Mouse (Mus musculus) neutrophil, adult 5-6 weeks (primary cell): ENCODE measurements around the gene Arhgap11a. TPM values are rescaled to one million over a fixed set of nuclear protein-coding genes. Genes with fewer than 3 reads are reported as not detected.

ENCODE experiments used
- ATAC-seq: fragments of 151-379, 151-347 bp; 2 replicates; pipeline ENCODE4 v1.8.0; 2017; ENCODE audit warnings: mild to moderate bottlenecking, moderate TSS enrichment; ENCODE audit not compliant: insufficient number of reproducible peaks, poor library complexity, low FRiP score, severe bottlenecking; ENCODE audit errors: extremely low read depth
- total RNA-seq: library from RNA; stranded (forward); fragments of 200-1000 nt; gene quantifications from 2 replicates; pipeline ENCODE4 v1.2.3, GENCODE M21; 2017

The Arhgap11a gene
- total RNA-seq: 21.0 and 21.6 TPM in 2 replicates

DNA sequence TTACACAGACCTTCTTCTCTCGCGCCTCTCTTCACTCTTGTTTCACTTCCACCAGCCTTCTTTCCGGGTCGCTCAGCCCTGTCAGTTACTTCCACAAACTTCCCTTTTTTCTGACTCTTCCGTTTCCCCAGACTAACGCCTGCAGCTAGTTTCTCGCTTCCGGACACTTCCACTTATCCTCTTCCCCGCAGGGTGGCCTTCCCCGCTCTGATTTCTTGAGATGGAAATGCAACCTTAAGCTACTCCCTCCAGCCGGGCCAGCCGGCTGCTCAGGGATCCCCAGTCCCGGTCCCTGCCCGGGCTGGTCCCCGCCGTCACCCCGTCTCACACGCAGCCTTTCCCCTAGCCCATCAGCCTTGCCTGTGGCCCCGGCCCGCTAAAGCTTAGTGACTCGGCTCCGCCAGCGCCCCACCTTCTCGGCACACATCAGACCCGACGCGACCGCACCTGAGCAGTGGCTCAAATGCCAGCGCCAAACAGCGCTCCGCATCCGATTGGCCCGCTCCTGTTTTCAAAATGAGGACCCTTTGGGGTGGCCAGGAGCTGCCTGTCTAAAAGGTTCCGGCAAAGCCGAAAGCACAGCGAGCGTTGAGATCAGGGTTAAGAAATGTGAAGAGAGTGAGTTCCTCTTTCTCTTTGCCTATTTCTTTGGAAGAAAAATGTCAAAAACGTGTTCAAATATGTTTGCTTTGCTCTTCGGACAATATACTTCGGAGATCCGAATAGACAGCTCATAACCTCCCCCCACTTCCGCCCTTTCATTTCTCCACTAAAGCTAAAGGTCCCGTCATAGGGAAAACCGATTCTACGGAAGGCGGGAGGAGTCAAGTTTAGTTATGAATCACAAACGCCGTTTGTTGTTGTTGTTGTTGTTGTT is at the start of gene Arhgap11a:
Gene Arhgap11a, minus strand, starts transcription at position 417 of the 877 bp plus-strand sequence.
- ATAC-seq: peak; percentile 92

DNA sequence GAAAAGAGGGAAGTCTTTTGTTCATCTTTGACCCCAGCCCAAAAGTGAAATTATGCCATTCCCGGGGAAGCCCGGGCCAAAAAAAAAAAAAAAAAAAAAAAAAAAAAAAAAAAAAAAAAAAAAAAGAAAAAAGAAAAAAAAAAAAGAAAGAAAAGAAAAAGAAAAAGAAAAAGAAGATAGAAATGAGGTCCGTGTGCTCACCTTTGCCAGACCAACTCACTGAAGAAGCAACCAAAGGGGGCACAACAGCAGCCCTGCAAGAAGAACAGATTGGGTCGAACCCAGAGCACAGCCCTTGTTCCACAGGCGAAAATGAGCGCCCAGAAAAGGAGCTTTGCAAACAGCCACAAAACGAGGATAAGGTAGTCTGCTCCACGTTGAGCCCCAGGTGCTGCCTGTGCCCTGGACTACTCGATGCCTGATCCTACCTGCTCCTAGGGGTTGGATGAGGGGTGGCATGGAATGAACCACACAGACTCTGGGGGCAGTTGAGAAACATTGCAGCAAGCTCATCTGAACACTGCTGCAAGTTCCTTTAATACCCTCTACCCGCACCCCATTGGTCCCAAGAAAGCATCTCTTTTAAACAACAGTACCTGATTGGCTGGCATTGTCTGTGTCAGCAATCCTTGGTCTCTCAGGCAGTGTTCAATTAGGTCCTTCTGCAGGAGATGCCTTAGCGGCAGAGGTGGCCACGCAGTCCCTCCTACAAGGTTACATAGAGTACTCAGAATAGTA is 45.1 kb upstream of the Arhgap11a start:
- ATAC-seq: no peak

GRCm38 (mm10) chr2:113887166-113887565 is 38.7 kb upstream of the Arhgap11a start:
- ATAC-seq: no peak

DNA sequence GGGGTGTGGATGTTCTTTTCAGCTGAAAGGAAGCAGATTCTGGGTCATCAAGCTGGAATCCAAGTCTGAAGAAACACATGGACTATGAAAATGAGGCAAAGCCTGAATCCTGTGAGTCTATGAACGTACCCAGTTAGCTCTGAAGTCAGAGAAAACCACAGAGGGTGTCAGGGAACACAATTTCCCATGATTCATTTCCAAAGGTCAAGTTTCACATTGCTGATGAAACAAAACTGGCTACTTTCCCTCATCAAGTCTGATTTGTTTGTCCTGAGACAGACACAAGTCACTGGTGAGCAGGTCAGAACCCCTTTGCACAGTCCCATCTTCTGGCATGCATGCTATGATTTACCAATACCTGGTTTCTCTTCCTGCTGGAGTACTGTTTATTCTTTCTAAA is 37.6 kb upstream of the Arhgap11a start:
- no peak for ATAC-seq

DNA sequence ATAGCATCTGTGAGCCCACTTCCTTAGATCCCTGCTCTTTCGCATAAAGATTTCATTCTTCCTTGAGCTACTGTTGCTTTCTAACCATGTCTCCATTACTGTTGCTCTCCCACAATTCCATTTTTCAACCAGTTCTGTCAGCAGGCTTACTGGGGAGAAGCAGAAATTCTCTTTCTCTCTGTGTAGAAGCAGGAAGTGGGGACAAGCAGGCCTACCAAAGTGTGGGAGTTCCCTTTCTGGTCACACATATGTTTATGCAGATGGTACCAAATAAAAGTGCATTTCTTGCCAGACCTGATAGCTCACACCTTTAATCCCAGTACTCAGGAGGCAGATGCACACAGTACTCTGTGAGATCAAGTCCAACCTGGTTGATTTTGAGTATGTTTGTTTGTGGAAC is 21.7 kb upstream of the Arhgap11a start:
- ATAC-seq: no peak

- ATAC-seq: no peak
These were observed 19.9 kb upstream of the Arhgap11a start for GRCm38 (mm10) chr2:113868404-113868803.

DNA sequence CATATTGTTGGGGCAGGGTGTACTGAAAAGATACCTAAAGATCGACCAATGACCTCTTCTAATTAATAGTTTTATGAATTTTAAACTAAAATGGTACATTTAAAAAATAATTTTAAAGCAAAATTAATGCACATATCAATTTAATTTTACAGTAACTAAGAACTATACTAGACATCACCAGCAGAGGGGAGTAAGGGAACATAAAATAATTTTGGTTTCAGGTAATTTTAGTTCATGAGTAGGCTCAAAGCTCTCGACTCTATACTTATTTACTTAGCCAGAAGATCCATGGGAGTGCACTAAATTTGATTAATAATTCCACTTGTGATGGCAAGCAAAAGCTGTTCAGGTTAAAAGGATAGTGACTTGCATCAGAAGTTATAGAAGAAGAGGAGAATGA is 17.7 kb upstream of the Arhgap11a start:
- ATAC-seq: no peak

GRCm38 (mm10) chr2:113849141-113849540 is 680 bp upstream of the Arhgap11a start:
- ATAC-seq: no peak

DNA sequence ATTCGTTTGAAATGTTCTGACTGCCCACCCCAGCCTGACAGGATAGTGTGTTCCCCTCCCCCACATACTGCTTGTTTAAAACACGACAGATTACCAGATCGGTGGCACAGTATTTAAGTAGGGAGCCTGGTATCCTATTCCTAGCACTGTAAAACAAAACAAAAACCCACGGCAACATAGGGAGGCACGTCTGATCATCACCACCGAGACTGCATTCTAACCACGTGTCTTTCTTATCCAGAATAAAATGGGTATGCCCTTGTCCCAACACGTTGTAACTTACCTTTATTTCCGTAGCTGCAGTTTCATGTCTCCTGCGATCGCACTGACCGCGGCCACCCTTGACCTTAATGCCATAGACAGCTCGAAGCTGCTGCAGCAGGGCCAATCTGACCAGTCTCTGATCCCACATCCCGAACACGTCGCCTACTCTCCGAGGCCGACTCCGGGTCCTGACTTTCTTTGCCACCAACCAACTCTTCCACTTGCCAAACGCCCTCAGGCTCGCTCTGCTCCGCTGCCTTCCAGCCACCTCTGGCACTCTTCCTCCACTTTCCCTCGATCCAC is 700 bp downstream of the Arhgap11a start:
- no peak for ATAC-seq

GRCm38 (mm10) chr2:113845081-113845480 is 3.4 kb downstream of the Arhgap11a start:
- no peak for ATAC-seq

- no peak for ATAC-seq
These were observed 6.6 kb downstream of the Arhgap11a start for GRCm38 (mm10) chr2:113841656-113842437.

DNA sequence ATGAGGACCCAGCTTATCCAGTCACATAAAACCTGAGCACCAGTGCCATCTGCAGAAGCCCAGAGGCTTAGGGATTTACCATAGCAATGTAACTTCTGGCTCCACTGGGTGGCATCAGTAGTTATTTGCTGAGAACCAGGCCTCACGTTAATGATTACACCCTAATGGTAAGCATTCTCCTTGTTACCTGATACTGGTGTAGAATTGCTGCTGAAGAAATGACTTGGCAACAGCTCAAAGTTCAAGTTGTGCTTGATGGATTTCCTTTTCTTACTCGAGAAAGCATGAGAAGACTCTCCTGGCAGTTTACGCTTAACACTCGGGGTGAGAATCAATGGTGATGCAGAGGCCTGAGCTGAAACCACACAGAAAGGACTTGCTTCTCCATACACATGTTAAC is 9.0 kb downstream of the Arhgap11a start:
- ATAC-seq: no peak

DNA sequence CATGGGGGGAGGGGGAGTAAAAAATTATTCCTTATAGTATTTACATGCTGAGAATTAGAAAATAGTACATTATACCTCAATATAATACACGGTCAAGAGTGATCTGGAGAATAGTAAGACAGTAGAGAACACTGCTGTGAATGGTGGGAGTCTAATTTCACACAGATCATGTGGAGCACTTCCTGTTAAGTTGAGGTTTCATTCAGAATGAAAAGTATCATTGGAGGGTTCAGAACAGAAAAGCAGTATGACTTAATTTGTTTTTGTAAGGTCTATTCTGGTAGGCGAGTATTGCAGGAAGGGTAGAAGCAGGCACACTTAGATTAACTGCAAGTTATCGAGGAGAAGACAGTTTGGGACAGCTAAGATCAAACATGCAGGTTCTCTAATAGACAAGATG is 13.2 kb downstream of the Arhgap11a start:
- ATAC-seq: no peak

GRCm38 (mm10) chr2:113828943-113829882 is 19.2 kb downstream of the Arhgap11a start, which contains the start of gene Scg5:
Gene Scg5 (minus strand): TSS chr2:113829121.
- no peak for ATAC-seq

DNA sequence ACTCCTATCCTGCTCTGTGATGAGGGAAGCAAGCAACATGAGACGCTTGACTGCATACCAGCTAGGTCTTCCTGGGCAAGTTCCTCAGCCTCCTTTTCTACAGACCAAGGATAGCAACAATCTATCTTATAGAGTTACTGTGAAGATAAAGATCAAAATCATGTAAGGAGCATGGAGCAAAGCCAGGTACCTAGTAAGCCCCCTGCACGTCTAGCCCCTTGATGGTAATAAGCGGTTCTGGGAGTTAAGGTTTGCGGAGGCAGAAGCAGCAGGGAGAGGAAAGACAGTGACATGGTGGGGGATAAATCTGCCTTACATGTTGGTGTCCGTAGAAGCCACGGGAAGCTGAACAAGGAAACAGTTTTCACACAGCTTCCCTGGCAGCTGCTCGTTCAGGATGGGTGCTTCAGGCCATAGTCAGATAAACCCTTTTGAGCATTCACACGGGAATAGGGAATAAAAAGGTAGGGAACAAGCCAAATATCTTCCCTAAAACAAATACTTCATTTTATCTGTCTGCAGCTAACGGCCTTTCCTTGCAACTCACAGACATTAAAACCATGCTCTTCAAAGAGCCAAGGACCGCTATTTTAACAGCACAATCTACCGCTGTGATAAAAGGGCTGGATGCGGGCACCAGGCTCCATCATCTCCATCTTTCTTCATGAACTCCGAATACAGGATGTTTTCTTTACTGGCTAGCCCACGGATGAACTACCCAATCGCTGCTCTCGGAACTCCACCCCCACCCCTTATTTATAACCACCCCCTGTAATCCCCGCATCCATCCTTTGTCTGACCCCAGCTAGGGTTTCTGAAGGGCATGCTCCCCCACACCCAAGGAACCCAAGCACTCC is 20.1 kb downstream of the Arhgap11a start:
- ATAC-seq: no peak

DNA sequence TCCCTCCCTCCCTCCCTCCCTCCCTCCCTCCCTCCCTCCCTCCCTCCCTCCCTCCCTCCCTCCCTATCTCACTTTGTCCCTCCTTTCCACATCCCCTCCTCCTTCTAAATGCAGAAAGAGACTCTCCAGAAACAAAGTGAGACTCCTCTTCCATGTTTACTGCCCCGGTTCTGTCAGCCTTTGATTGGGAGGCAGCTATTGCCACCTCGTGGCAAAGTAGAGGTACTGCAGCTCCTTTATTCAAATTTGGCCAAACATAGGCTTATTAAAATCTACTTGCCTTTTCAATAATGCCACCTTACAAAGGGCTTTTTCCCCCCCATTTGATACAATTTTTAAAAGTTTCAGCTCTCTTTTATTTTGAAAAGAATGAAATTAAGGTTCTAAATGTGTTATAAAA is 24.6 kb downstream of the Arhgap11a start:
- peak; percentile 71 for ATAC-seq

DNA sequence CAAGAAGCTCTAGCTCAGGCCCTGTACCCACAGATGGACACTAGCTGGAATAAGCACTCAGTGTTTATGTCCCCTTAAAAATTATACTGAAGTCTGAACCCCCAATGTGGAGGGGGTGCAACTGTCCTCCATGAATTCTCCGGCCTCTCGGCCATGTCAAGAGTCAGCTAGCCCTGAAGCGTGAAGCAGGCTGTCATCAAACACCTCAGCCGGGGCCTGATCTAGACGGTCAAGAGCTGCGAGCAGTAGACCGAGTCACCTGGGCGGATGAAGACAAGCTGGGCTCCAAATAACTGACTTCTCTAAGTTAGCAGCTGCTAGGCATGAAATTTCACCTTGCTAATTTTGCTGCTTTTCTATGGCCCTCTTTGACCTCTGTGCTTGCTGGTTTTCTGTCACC is 26.1 kb downstream of the Arhgap11a start:
- no peak for ATAC-seq
